Mouse (Mus musculus) forebrain, postnatal 0 days (tissue): ENCODE data around the gene D630003M21Rik. TPM values are rescaled to one million over a fixed set of nuclear protein-coding genes. Genes with fewer than 3 reads are reported as not detected.
A peak's percentile ranks its signal among the peaks of the same experiment; 100 is the strongest.

Experiments used
- ATAC-seq: fragments of 200-750 bp; cut with Nextera tagmentation; 2 replicates; pipeline ENCODE4 v1.8.0; 2017; ENCODE audit warnings: mild to moderate bottlenecking, moderate library complexity
- DNase-seq: peaks from one replicate; pipeline ENCODE4 v3.0.0-alpha.2; 2015
- H3K27ac ChIP-seq: fragments of 300-500 bp; sonication (generic); 2 replicates; pipeline ENCODE4 v1.5.1; 2014; ENCODE audit warnings: low read depth, mild to moderate bottlenecking, antibody characterized with exemption, low read length, moderate library complexity, mixed read lengths
- H3K27me3 ChIP-seq: fragments of 300-500 bp; sonication (generic); 2 replicates; pipeline ENCODE4 v1.6.1; 2014; ENCODE audit warnings: mild to moderate bottlenecking, low read length, mixed read lengths; ENCODE audit not compliant: insufficient read depth
- H3K36me3 ChIP-seq: fragments of 300-500 bp; sonication (generic); 2 replicates; pipeline ENCODE4 v1.6.1; 2014; ENCODE audit warnings: mild to moderate bottlenecking, moderate library complexity; ENCODE audit not compliant: insufficient read depth
- H3K4me1 ChIP-seq: fragments of 300-500 bp; sonication (generic); 2 replicates; pipeline ENCODE4 v1.6.1; 2014; ENCODE audit warnings: antibody characterized with exemption; ENCODE audit not compliant: insufficient read depth
- H3K4me2 ChIP-seq: fragments of 300-500 bp; sonication (generic); 2 replicates; pipeline ENCODE4 v1.6.1; 2014; ENCODE audit warnings: low read depth, mild to moderate bottlenecking, moderate library complexity
- H3K4me3 ChIP-seq: fragments of 300-500 bp; sonication (generic); 2 replicates; pipeline ENCODE4 v1.5.1; 2014; ENCODE audit warnings: low read depth, low read length, mixed read lengths
- H3K9ac ChIP-seq: fragments of 300-500 bp; sonication (generic); 2 replicates; pipeline ENCODE4 v1.6.1; 2014; ENCODE audit warnings: mild to moderate bottlenecking
- H3K9me3 ChIP-seq: fragments of 300-500 bp; sonication (generic); 2 replicates; pipeline ENCODE4 v1.6.1; 2016; ENCODE audit warnings: low read length
- CTCF ChIP-seq: sonication (generic); IDR thresholded peaks from 2 replicates; pipeline ENCODE4 v1.5.1; 2016; ENCODE audit warnings: antibody characterized with exemption, control low read depth, low read depth
- WGBS: fragments of 180-500 bp; shearing (Covaris S2); extraction: QIAGEN DNeasy Blood & Tissue Kit; methylation state at CpG from one replicate; pipeline ENCODE4 v1.1.7; 2014; 5-methylcytosine and 5-hydroxymethylcytosine counted together
- polyA plus RNA-seq: library from polyadenylated mRNA; unstranded; fragments of >200 nt; fragmentation: Nextera tagmentation; extraction: Ambion mirVana; gene quantifications from 2 replicates; pipeline ENCODE4 v1.2.1, GENCODE M21; 2015
- total RNA-seq: library from RNA; depleted of rRNA; stranded (reverse); fragments of >200 nt; gene quantifications from 2 replicates; pipeline ENCODE4 v1.2.3, GENCODE M21; 2014

The D630003M21Rik gene
- total and polyA plus RNA-seq, 2 experiments from 2014 or later, result 1.9 to 6.6 TPM

GRCm38 (mm10) chr2:158194945-158195640 is 33.9 kb downstream of the D630003M21Rik start:
- ATAC-seq, result peak; percentile 73

GRCm38 (mm10) chr2:158193611-158194336 is 35.2 kb downstream of the D630003M21Rik start:
- DNase-seq, result peak; percentile 71
- H3K27ac ChIP-seq, result 0 out of 2 replicates have a peak overlapping the region, but pooled peaks have one; percentile 0
- H3K9ac ChIP-seq, result no peak overlapping the region
- ATAC-seq, result peak; percentile 62
- H3K27me3 ChIP-seq, result no peaks in the 10 kb centered on the region
- no peaks in the 10 kb centered on the region; the same call in none of the 2 replicates for H3K4me1 ChIP-seq
- no peak overlapping the region for H3K4me3 ChIP-seq
- no peak overlapping the region for H3K4me2 ChIP-seq
- 22% methylated on average over 10 of the region's 10 CpGs for WGBS
- H3K36me3 ChIP-seq, result no peaks in the 10 kb centered on the region
- no peak for TF ChIP-seq CTCF
- H3K9me3 ChIP-seq, result no peaks in the 10 kb centered on the region

More at GRCm38 (mm10) chr2:158194945-158195640, 33.9 kb downstream of the D630003M21Rik start:
- H3K9ac ChIP-seq, result no peak overlapping the region
- TF ChIP-seq CTCF, result peak; percentile 78
- H3K27me3 ChIP-seq, result no peaks in the 10 kb centered on the region
- H3K27ac ChIP-seq, result 0 out of 2 replicates have a peak overlapping the region, but pooled peaks have one; percentile 29
- DNase-seq, result peak; percentile 86
- no peaks in the 10 kb centered on the region for H3K36me3 ChIP-seq
- no peaks in the 10 kb centered on the region for H3K9me3 ChIP-seq
- 27% methylated on average over 10 of the region's 10 CpGs for WGBS
- H3K4me1 ChIP-seq, result no peaks in the 10 kb centered on the region; the same call in none of the 2 replicates
- H3K4me2 ChIP-seq, result no peak overlapping the region
- no peak overlapping the region for H3K4me3 ChIP-seq

GRCm38 (mm10) chr2:158191098-158191497 is 37.9 kb downstream of the D630003M21Rik start:
- WGBS, result 69% methylated on average over 7 of the region's 7 CpGs
- DNase-seq (no peak), ATAC-seq (no peak)

GRCm38 (mm10) chr2:158189451-158189850 is 39.6 kb downstream of the D630003M21Rik start:
- H3K4me1 ChIP-seq, result no peaks in the 10 kb centered on the region; the same call in none of the 2 replicates
- no peak overlapping the region for H3K4me3 ChIP-seq
- ATAC-seq (no peak), DNase-seq (no peak)
- H3K9me3 ChIP-seq, result no peaks in the 10 kb centered on the region
- H3K27ac ChIP-seq, result no peak overlapping the region
- 83% methylated on average over 11 of the region's 11 CpGs for WGBS
- H3K9ac ChIP-seq, result no peak overlapping the region
- H3K4me2 ChIP-seq, result no peak overlapping the region
- no peak for TF ChIP-seq CTCF
- no peaks in the 10 kb centered on the region for H3K27me3 ChIP-seq
- no peaks in the 10 kb centered on the region for H3K36me3 ChIP-seq

More at GRCm38 (mm10) chr2:158191098-158191497, 37.9 kb downstream of the D630003M21Rik start:
- Histone ChIP-seq H3K27me3 (no peaks in the 10 kb centered on the region), H3K4me3 (no peak overlapping the region), H3K27ac (no peak overlapping the region), H3K36me3 (no peaks in the 10 kb centered on the region), H3K9ac (no peak overlapping the region), H3K4me2 (no peak overlapping the region), H3K9me3 (no peaks in the 10 kb centered on the region), H3K4me1 (no peaks in the 10 kb centered on the region; the same call in none of the 2 replicates)
- TF ChIP-seq CTCF, result no peak

- 33% methylated on average over 11 of the region's 11 CpGs for WGBS
- H3K9ac ChIP-seq, result no peak overlapping the region
- TF ChIP-seq CTCF, result no peak
- no peak overlapping the region; the same call in 1 of the 2 replicates for H3K27ac ChIP-seq
- no peak overlapping the region for H3K4me3 ChIP-seq
- ATAC-seq, result peak; percentile 53
- no peak overlapping the region for H3K4me2 ChIP-seq
- H3K27me3 ChIP-seq, result no peaks in the 10 kb centered on the region
- peak; percentile 58 for DNase-seq
- no peaks in the 10 kb centered on the region for H3K9me3 ChIP-seq
- H3K4me1 ChIP-seq, result no peaks in the 10 kb centered on the region; the same call in 1 of the 2 replicates
- H3K36me3 ChIP-seq, result no peaks in the 10 kb centered on the region
Measured at GRCm38 (mm10) chr2:158186206-158186871, 42.7 kb downstream of the D630003M21Rik start.

GRCm38 (mm10) chr2:158183266-158183665 is 45.8 kb downstream of the D630003M21Rik start:
- H3K4me1 ChIP-seq, result no peaks in the 10 kb centered on the region; the same call in none of the 2 replicates
- H3K9ac ChIP-seq, result no peak overlapping the region
- ATAC-seq (no peak), DNase-seq (no peak)
- no peaks in the 10 kb centered on the region for H3K9me3 ChIP-seq
- H3K4me3 ChIP-seq, result no peak overlapping the region
- no peaks in the 10 kb centered on the region for H3K27me3 ChIP-seq
- H3K36me3 ChIP-seq, result no peaks in the 10 kb centered on the region
- WGBS, result 84% methylated on average over 8 of the region's 8 CpGs
- no peak for TF ChIP-seq CTCF
- no peak overlapping the region for H3K4me2 ChIP-seq
- no peak overlapping the region for H3K27ac ChIP-seq
